Mouse (Mus musculus) MEL (cell line): Measurements from ENCODE around the gene Fam71a. TPM values are rescaled to one million over a fixed set of nuclear protein-coding genes. Genes with fewer than 3 reads are reported as not detected.

Source experiments
- DNase-seq: peaks from one replicate; pipeline ENCODE4 v3.0.0; 2011; ENCODE audit warnings: low read depth, low spot score
- H3K27ac ChIP-seq: 2 replicates; pipeline ENCODE4 v1.5.1; 2012; ENCODE audit warnings: low read depth, mild to moderate bottlenecking, control low read depth, low read length, moderate library complexity; ENCODE audit not compliant: control insufficient read depth
- H3K27me3 ChIP-seq, 2 experiments: fragments of 150-350 bp in 1 of 2; sonication (generic) in 1 of 2; 2 replicates each; pipeline ENCODE4 v1.6.1; 2012; ENCODE audit warnings: low read length in 2 of 2, mild to moderate bottlenecking in 2 of 2, improper control_type of control experiment in 1 of 2, moderate library complexity in 1 of 2; ENCODE audit not compliant: insufficient read depth in 2 of 2, control insufficient read depth in 1 of 2
- H3K36me3 ChIP-seq, 2 experiments: 2 replicates each; pipeline ENCODE4 v1.6.1; 2012 to 2014; ENCODE audit warnings: low read length in 2 of 2, improper control_type of control experiment in 1 of 2, inconsistent platforms in 1 of 2, mild to moderate bottlenecking in 1 of 2; ENCODE audit not compliant: insufficient read depth in 2 of 2, control insufficient read depth in 1 of 2
- H3K4me1 ChIP-seq, 2 experiments: fragments of 150-350 bp in 1 of 2; sonication (generic) in 1 of 2; 2 replicates each; pipeline ENCODE4 v1.6.1; 2012; ENCODE audit warnings: low read length in 2 of 2, improper control_type of control experiment in 1 of 2, mild to moderate bottlenecking in 1 of 2; ENCODE audit not compliant: insufficient read depth in 2 of 2, control insufficient read depth in 1 of 2
- H3K4me3 ChIP-seq, 2 experiments: fragments of 150-350 bp in 1 of 2; sonication (generic) in 1 of 2; 2 replicates each; pipeline ENCODE4 v1.5.1; 2012; ENCODE audit warnings: low read depth in 2 of 2, low read length in 2 of 2, mild to moderate bottlenecking in 2 of 2, moderate library complexity in 2 of 2, control low read depth in 1 of 2, improper control_type of control experiment in 1 of 2; ENCODE audit not compliant: control insufficient read depth in 1 of 2, insufficient read depth in 1 of 2
- H3K79me2 ChIP-seq: 2 replicates; pipeline ENCODE4 v1.6.1; 2012; ENCODE audit warnings: mild to moderate bottlenecking, low read length, moderate library complexity; ENCODE audit not compliant: control insufficient read depth, poor library complexity, insufficient read depth
- H3K9ac ChIP-seq: 2 replicates; pipeline ENCODE4 v1.6.1; 2012; ENCODE audit warnings: low read depth, mild to moderate bottlenecking, control low read depth, low read length, moderate library complexity; ENCODE audit not compliant: control insufficient read depth, poor library complexity, severe bottlenecking
- H3K9me3 ChIP-seq: fragments of 150-350 bp; sonication (generic); replicated peaks from 2 replicates; pipeline ENCODE4 v1.6.1; 2012; ENCODE audit warnings: mild to moderate bottlenecking, low read length, improper control_type of control experiment, moderate library complexity; ENCODE audit not compliant: insufficient read depth
- BHLHE40 ChIP-seq: IDR thresholded peaks from 2 replicates; pipeline ENCODE4 v1.6.1; 2012; ENCODE audit warnings: low read depth, mild to moderate bottlenecking, inconsistent platforms, low read length, improper control_type of control experiment, borderline replicate concordance
- CHD1 ChIP-seq: IDR thresholded peaks from 2 replicates; pipeline ENCODE4 v1.6.1; 2012; ENCODE audit warnings: low read depth, mild to moderate bottlenecking, inconsistent platforms, low read length, improper control_type of control experiment
- CHD2 ChIP-seq: IDR thresholded peaks from 2 replicates; pipeline ENCODE4 v1.6.1; 2011; ENCODE audit warnings: low read length, improper control_type of control experiment
- CTCF ChIP-seq, 3 experiments: IDR thresholded peaks in 2 of 3; conservative IDR thresholded peaks in 1 of 3; 2 replicates each; pipeline ENCODE4 v1.5.1; 2011 to 2012; ENCODE audit warnings: low read length in 3 of 3, low read depth in 2 of 3, mild to moderate bottlenecking in 2 of 3, improper control_type of control experiment in 1 of 3, inconsistent platforms in 1 of 3, mixed read lengths in 1 of 3, moderate library complexity in 1 of 3; ENCODE audit not compliant: control insufficient read depth in 1 of 3, insufficient read depth in 1 of 3, poor library complexity in 1 of 3, severe bottlenecking in 1 of 3
- EP300 ChIP-seq, 2 experiments: IDR thresholded peaks; 2 replicates each; pipeline ENCODE4 v1.6.1; 2011; ENCODE audit warnings: improper control_type of control experiment in 2 of 2, low read length in 2 of 2, low read depth in 1 of 2, mild to moderate bottlenecking in 1 of 2
- GABPA ChIP-seq: IDR thresholded peaks from 2 replicates; pipeline ENCODE4 v1.6.1; 2012; ENCODE audit warnings: low read depth, mild to moderate bottlenecking, inconsistent platforms, low read length, improper control_type of control experiment, moderate library complexity
- GATA1 ChIP-seq: IDR thresholded peaks from 2 replicates; pipeline ENCODE4 v1.6.1; 2011; ENCODE audit warnings: low read depth, low read length, improper control_type of control experiment
- JUND ChIP-seq: IDR thresholded peaks from 2 replicates; pipeline ENCODE4 v1.6.1; 2011; ENCODE audit warnings: low read depth, mild to moderate bottlenecking, improper control_type of control experiment, low read length
- KAT2A ChIP-seq: conservative IDR thresholded peaks from 2 replicates; pipeline ENCODE4 v1.6.1; 2012; ENCODE audit warnings: low read depth, low read length, improper control_type of control experiment, inconsistent platforms
- MEF2A ChIP-seq: IDR thresholded peaks from 2 replicates; pipeline ENCODE4 v1.6.1; 2014; ENCODE audit warnings: low read depth, mild to moderate bottlenecking, inconsistent platforms, low read length, improper control_type of control experiment; ENCODE audit not compliant: poor library complexity, insufficient replicate concordance, severe bottlenecking; ENCODE audit errors: extremely low read depth
- MYC ChIP-seq: IDR thresholded peaks from 2 replicates; pipeline ENCODE4 v1.6.1; 2011; ENCODE audit warnings: low read depth, mild to moderate bottlenecking, low read length, improper control_type of control experiment, moderate library complexity
- RAD21 ChIP-seq: IDR thresholded peaks from 2 replicates; pipeline ENCODE4 v1.6.1; 2011; ENCODE audit warnings: mild to moderate bottlenecking, low read depth, low read length, improper control_type of control experiment
- RCOR1 ChIP-seq: IDR thresholded peaks from 2 replicates; pipeline ENCODE4 v1.6.1; 2012; ENCODE audit warnings: low read depth, mild to moderate bottlenecking, inconsistent platforms, low read length, improper control_type of control experiment
- SMC3 ChIP-seq: IDR thresholded peaks from 2 replicates; pipeline ENCODE4 v1.6.1; 2011; ENCODE audit warnings: low read depth, low read length, improper control_type of control experiment
- TCF12 ChIP-seq: IDR thresholded peaks from 2 replicates; pipeline ENCODE4 v1.6.1; 2014; ENCODE audit warnings: low read depth, mild to moderate bottlenecking, inconsistent platforms, low read length, improper control_type of control experiment, moderate library complexity
- USF1 ChIP-seq: IDR thresholded peaks from 2 replicates; pipeline ENCODE4 v1.6.1; 2014; ENCODE audit warnings: low read depth, mild to moderate bottlenecking, inconsistent platforms, low read length, improper control_type of control experiment, moderate library complexity
- ZC3H11A ChIP-seq: IDR thresholded peaks from 2 replicates; pipeline ENCODE4 v1.6.1; 2012; ENCODE audit warnings: low read depth, mild to moderate bottlenecking, inconsistent platforms, low read length, improper control_type of control experiment
- ZKSCAN1 ChIP-seq: IDR thresholded peaks from 2 replicates; pipeline ENCODE4 v1.6.1; 2012; ENCODE audit warnings: low read depth, mild to moderate bottlenecking, inconsistent platforms, low read length, improper control_type of control experiment, moderate library complexity
- polyA plus RNA-seq, 2 experiments: library from polyadenylated mRNA; stranded (reverse) in 1 of 2; unstranded in 1 of 2; fragments of >175 nt in 1 of 2; fragments of >200 nt in 1 of 2; gene quantifications; 2 replicates each; pipeline versions ENCODE4 v1.2.1 to v1.2.4; 2012; ENCODE audit warnings: low replicate concordance in 2 of 2, low read depth in 1 of 2; ENCODE audit not compliant: insufficient read length in 2 of 2, insufficient read depth in 1 of 2, missing spikeins in 1 of 2
- total RNA-seq: library from RNA; depleted of rRNA; stranded (reverse); fragments of 300-350 nt; gene quantifications from 2 replicates; pipeline ENCODE4 v1.2.3, GENCODE M21; 2012

The Fam71a gene
- total and polyA plus RNA-seq, 3 experiments, result not detected

- H3K79me2 ChIP-seq, result no peaks in the 10 kb centered on the region
- peaks cover 0 to 6% of the 10 kb centered on the region in 2 experiments; a peak in 1 of 4 replicates for H3K4me1 ChIP-seq
- H3K9me3 ChIP-seq, result no peaks in the 10 kb centered on the region
- H3K9ac ChIP-seq, result peak overlapping the region; percentile 66
- H3K27ac ChIP-seq, result peak overlapping the region; percentile 10
- no peaks in the 10 kb centered on the region; a peak in 1 of 4 replicates for H3K36me3 ChIP-seq
- H3K4me3 ChIP-seq, result peak overlapping the region; percentile 66 to 78
- TF ChIP-seq SMC3, result peak; percentile 35
- 0 out of 2 replicates have a peak, but pooled peaks have one; percentile 15 for TF ChIP-seq RCOR1
- TF ChIP-seq MYC, result no peak
- no peak for TF ChIP-seq CHD1
- TF ChIP-seq JUND, result no peak
- no peak for TF ChIP-seq USF1
- no peak for TF ChIP-seq TCF12
- TF ChIP-seq CTCF (IDR thresholded peaks at IDR 0.05 in 2 of 3, conservative IDR thresholded peaks at IDR 0.05 in 1 of 3; ENCODE audit: control insufficient read depth in 1 of 3, insufficient read depth in 1 of 3, low read depth in 2 of 3, low read length in 3 of 3, poor library complexity in 1 of 3, severe bottlenecking in 1 of 3), result peak in 2 of 3 experiments; percentile 34 to 42; a peak in 3 of 6 replicates
- peak; percentile 8; the same call in 1 of the 2 replicates for TF ChIP-seq RAD21
- peaks cover 3% of the 10 kb centered on the region in 2 experiments for H3K27me3 ChIP-seq
- DNase-seq, result peak; percentile 65
These were observed 18.0 kb upstream of the Fam71a start for GRCm38 (mm10) chr1:191182431-191183162.

- Histone ChIP-seq H3K27me3 (peaks cover 0 to 2% of the 10 kb centered on the region in 2 experiments; a peak in 1 of 4 replicates), H3K36me3 (no peaks in the 10 kb centered on the region; a peak in 1 of 4 replicates), H3K9ac (no peak overlapping the region), H3K27ac (no peak overlapping the region), H3K4me3 (no peak overlapping the region), H3K79me2 (no peaks in the 10 kb centered on the region), H3K9me3 (no peaks in the 10 kb centered on the region), H3K4me1 (peaks cover 0 to 6% of the 10 kb centered on the region in 2 experiments; a peak in 1 of 4 replicates)
- no peak for DNase-seq
- TF ChIP-seq KAT2A (no peak), GABPA (no peak), BHLHE40 (no peak), EP300 (IDR thresholded peaks at IDR 0.05; ENCODE audit: low read depth in 1 of 2, low read length in 2 of 2) (no peak), CHD2 (no peak), GATA1 (no peak), SMC3 (no peak), ZKSCAN1 (no peak), ZC3H11A (no peak), MEF2A (no peak)
These were observed 17.0 kb upstream of the Fam71a start for GRCm38 (mm10) chr1:191181469-191182259.
